Mouse (Mus musculus): Measurements from ENCODE around the gene Eno1. TPM values are rescaled to one million over a fixed set of nuclear protein-coding genes. Genes with fewer than 3 reads are reported as not detected.

The Eno1 gene
- polyA plus RNA-seq, 1 experiment = 25.2 TPM

- Histone ChIP-seq H3K36me3 (ENCODE audit: control insufficient read depth) (peaks cover 9% of the 10 kb centered on the region), H3K4me1 (ENCODE audit: control insufficient read depth) (peaks cover 4% of the 10 kb centered on the region; the same call in 1 of the 2 replicates), H3K9me3 (ENCODE audit: control insufficient read depth, low read length) (no peaks in the 10 kb centered on the region), H3K27me3 (ENCODE audit: control insufficient read depth) (no peaks in the 10 kb centered on the region), H3K4me3 (replicated peaks) (no peak overlapping the region)
- TF ChIP-seq GATA1 (IDR thresholded peaks at IDR 0.05; ENCODE audit: low read length) (no peak), TAL1 (IDR thresholded peaks at IDR 0.05; ENCODE audit: low read length) (no peak)
These were observed 18.7 kb downstream of the Eno1 start for GRCm38 (mm10) chr4:150255181-150255580.

GRCm38 (mm10) chr4:150257252-150258204, 21.0 kb downstream of the Eno1 start:
- Histone ChIP-seq H3K27me3 (ENCODE audit: control insufficient read depth) (no peaks in the 10 kb centered on the region), H3K4me1 (ENCODE audit: control insufficient read depth) (peaks cover 4% of the 10 kb centered on the region; the same call in 1 of the 2 replicates), H3K4me3 (replicated peaks) (no peak overlapping the region), H3K36me3 (ENCODE audit: control insufficient read depth) (no peaks in the 10 kb centered on the region), H3K9me3 (ENCODE audit: control insufficient read depth, low read length) (no peaks in the 10 kb centered on the region)
- TF ChIP-seq TAL1 (IDR thresholded peaks at IDR 0.05; ENCODE audit: low read length) (no peak), GATA1 (IDR thresholded peaks at IDR 0.05; ENCODE audit: low read length) (no peak)

- H3K27me3 ChIP-seq (ENCODE audit: control insufficient read depth) = no peaks in the 10 kb centered on the region
- no peak overlapping the region for H3K4me3 ChIP-seq (replicated peaks)
- H3K36me3 ChIP-seq (ENCODE audit: control insufficient read depth) = no peaks in the 10 kb centered on the region
- TF ChIP-seq TAL1 (IDR thresholded peaks at IDR 0.05; ENCODE audit: low read length) = no peak
- TF ChIP-seq GATA1 (IDR thresholded peaks at IDR 0.05; ENCODE audit: low read length) = no peak
- H3K4me1 ChIP-seq (ENCODE audit: control insufficient read depth) = peaks cover 4% of the 10 kb centered on the region; the same call in 1 of the 2 replicates
- H3K9me3 ChIP-seq (ENCODE audit: control insufficient read depth, low read length) = peaks cover 1% of the 10 kb centered on the region; the same call in 1 of the 2 replicates
These were observed 21.9 kb downstream of the Eno1 start for GRCm38 (mm10) chr4:150258388-150258787.

- peaks cover 3% of the 10 kb centered on the region; the same call in 1 of the 2 replicates for H3K9me3 ChIP-seq (ENCODE audit: control insufficient read depth, low read length)
- no peaks in the 10 kb centered on the region for H3K36me3 ChIP-seq (ENCODE audit: control insufficient read depth)
- TF ChIP-seq GATA1 (IDR thresholded peaks at IDR 0.05; ENCODE audit: low read length) (no peak), TAL1 (IDR thresholded peaks at IDR 0.05; ENCODE audit: low read length) (no peak)
- no peak overlapping the region for H3K4me3 ChIP-seq (replicated peaks)
- no peaks in the 10 kb centered on the region for H3K27me3 ChIP-seq (ENCODE audit: control insufficient read depth)
- H3K4me1 ChIP-seq (ENCODE audit: control insufficient read depth) = peaks cover 4% of the 10 kb centered on the region; the same call in 1 of the 2 replicates
These were observed 23.1 kb downstream of the Eno1 start for GRCm38 (mm10) chr4:150259577-150259976.

GRCm38 (mm10) chr4:150260111-150260510, 23.6 kb downstream of the Eno1 start:
- H3K9me3 ChIP-seq (ENCODE audit: control insufficient read depth, low read length) = peaks cover 3% of the 10 kb centered on the region; the same call in 1 of the 2 replicates
- H3K27me3 ChIP-seq (ENCODE audit: control insufficient read depth) = no peaks in the 10 kb centered on the region
- no peak overlapping the region for H3K4me3 ChIP-seq (replicated peaks)
- no peaks in the 10 kb centered on the region for H3K36me3 ChIP-seq (ENCODE audit: control insufficient read depth)
- no peak for TF ChIP-seq TAL1 (IDR thresholded peaks at IDR 0.05; ENCODE audit: low read length)
- no peak for TF ChIP-seq GATA1 (IDR thresholded peaks at IDR 0.05; ENCODE audit: low read length)
- peaks cover 4% of the 10 kb centered on the region; the same call in 1 of the 2 replicates for H3K4me1 ChIP-seq (ENCODE audit: control insufficient read depth)

- no peak for TF ChIP-seq GATA1 (IDR thresholded peaks at IDR 0.05; ENCODE audit: low read length)
- TF ChIP-seq TAL1 (IDR thresholded peaks at IDR 0.05; ENCODE audit: low read length) = no peak
- H3K4me1 ChIP-seq (ENCODE audit: control insufficient read depth) = peaks cover 4% of the 10 kb centered on the region; the same call in 1 of the 2 replicates
- H3K36me3 ChIP-seq (ENCODE audit: control insufficient read depth) = no peaks in the 10 kb centered on the region
- no peaks in the 10 kb centered on the region for H3K27me3 ChIP-seq (ENCODE audit: control insufficient read depth)
- peaks cover 3% of the 10 kb centered on the region; the same call in 1 of the 2 replicates for H3K9me3 ChIP-seq (ENCODE audit: control insufficient read depth, low read length)
- H3K4me3 ChIP-seq (replicated peaks) = no peak overlapping the region
These were observed 24.2 kb downstream of the Eno1 start for GRCm38 (mm10) chr4:150260745-150261144.

GRCm38 (mm10) chr4:150262301-150262700, 25.8 kb downstream of the Eno1 start:
- Histone ChIP-seq H3K4me3 (replicated peaks) (no peak overlapping the region), H3K27me3 (ENCODE audit: control insufficient read depth) (peaks cover 4% of the 10 kb centered on the region), H3K4me1 (ENCODE audit: control insufficient read depth) (peaks cover 4% of the 10 kb centered on the region; the same call in 1 of the 2 replicates), H3K9me3 (ENCODE audit: control insufficient read depth, low read length) (peaks cover 3% of the 10 kb centered on the region; the same call in 1 of the 2 replicates), H3K36me3 (ENCODE audit: control insufficient read depth) (no peaks in the 10 kb centered on the region)
- TF ChIP-seq TAL1 (IDR thresholded peaks at IDR 0.05; ENCODE audit: low read length) (no peak), GATA1 (IDR thresholded peaks at IDR 0.05; ENCODE audit: low read length) (no peak)

GRCm38 (mm10) chr4:150264903-150265302, 28.4 kb downstream of the Eno1 start:
- TF ChIP-seq GATA1 (IDR thresholded peaks at IDR 0.05; ENCODE audit: low read length) = no peak
- Histone ChIP-seq H3K27me3 (ENCODE audit: control insufficient read depth) (peaks cover 14% of the 10 kb centered on the region), H3K36me3 (ENCODE audit: control insufficient read depth) (no peaks in the 10 kb centered on the region), H3K4me3 (replicated peaks) (no peak overlapping the region), H3K9me3 (ENCODE audit: control insufficient read depth, low read length) (peaks cover 3% of the 10 kb centered on the region; the same call in 1 of the 2 replicates), H3K4me1 (ENCODE audit: control insufficient read depth) (peaks cover 4% of the 10 kb centered on the region)

GRCm38 (mm10) chr4:150265471-150265870, 28.9 kb downstream of the Eno1 start:
- H3K36me3 ChIP-seq (ENCODE audit: control insufficient read depth) = no peaks in the 10 kb centered on the region
- peaks cover 14% of the 10 kb centered on the region for H3K27me3 ChIP-seq (ENCODE audit: control insufficient read depth)
- no peak overlapping the region for H3K4me3 ChIP-seq (replicated peaks)
- TF ChIP-seq GATA1 (IDR thresholded peaks at IDR 0.05; ENCODE audit: low read length) (no peak), TAL1 (IDR thresholded peaks at IDR 0.05; ENCODE audit: low read length) (no peak)
- peaks cover 3% of the 10 kb centered on the region; the same call in 1 of the 2 replicates for H3K9me3 ChIP-seq (ENCODE audit: control insufficient read depth, low read length)
- peaks cover 4% of the 10 kb centered on the region for H3K4me1 ChIP-seq (ENCODE audit: control insufficient read depth)
